Mouse (Mus musculus): ENCODE measurements at regions not wholly inside any gene's neighbourhood (a gene's known extent, or its start where the extent isn't known, plus 50 kb on each side); places are given as distances from the start of the nearest gene placed in this dataset.

DNA sequence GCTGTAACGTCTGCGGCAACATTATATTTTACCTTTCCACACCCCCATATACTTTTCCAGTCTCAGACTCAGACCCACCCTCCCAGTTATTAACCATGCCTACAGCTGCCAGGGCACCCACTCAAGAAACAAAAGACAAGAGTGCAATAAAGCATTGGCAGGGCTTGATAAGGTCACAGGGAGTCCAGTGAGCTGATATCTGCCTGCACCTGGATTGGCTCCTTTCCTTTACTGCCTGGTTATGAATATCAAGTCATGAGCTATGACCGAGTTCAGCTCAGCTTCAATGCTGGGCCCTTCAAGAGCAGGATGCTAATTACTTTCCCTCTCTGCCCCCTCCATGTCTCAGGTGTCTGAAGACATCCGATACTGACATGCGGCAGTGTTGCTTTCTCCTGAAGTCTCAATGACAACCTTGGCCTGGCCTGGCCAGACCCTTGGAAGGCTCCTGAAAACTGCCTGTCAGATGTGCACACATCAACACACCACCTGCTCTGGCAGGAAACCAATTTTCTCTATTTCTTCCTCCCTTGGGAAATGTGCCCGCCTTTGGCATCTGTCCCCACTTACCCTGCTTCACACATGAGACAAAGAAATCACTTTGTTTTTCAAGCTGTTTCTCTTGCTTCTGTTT, 286.3 kb downstream of the Pik3r1 start:
- TF ChIP-seq CTCF (IDR thresholded peaks at IDR 0.05; ENCODE audit: low read depth) (no peak), EP300 (IDR thresholded peaks at IDR 0.05; ENCODE audit: low read depth) (no peak)

Measured in liver, embryonic 14.5 days (tissue).